Mouse (Mus musculus) C2C12 (cell line): ENCODE data around the gene Kif21b. TPM values are rescaled to one million over a fixed set of nuclear protein-coding genes. Genes with fewer than 3 reads are reported as not detected.

ENCODE experiments used
- H3K27me3 ChIP-seq: one replicate; pipeline ENCODE4 v1.6.1; 2011; ENCODE audit not compliant: control insufficient read depth, insufficient read depth, insufficient read length
- H3K36me3 ChIP-seq: one replicate; pipeline ENCODE4 v1.6.1; 2011; ENCODE audit not compliant: control insufficient read depth, insufficient read depth
- H3K4me3 ChIP-seq: one replicate; pipeline ENCODE4 v1.5.1; 2011; ENCODE audit warnings: mild to moderate bottlenecking, control low read depth; ENCODE audit not compliant: poor library complexity, insufficient read depth, severe bottlenecking
- H3K79me2 ChIP-seq: one replicate; pipeline ENCODE4 v1.6.1; 2011; ENCODE audit not compliant: control insufficient read depth, insufficient read depth
- H3K79me3 ChIP-seq: one replicate; pipeline ENCODE4 v1.6.1; 2011; ENCODE audit warnings: low read depth, control low read depth
- H3ac ChIP-seq: one replicate; pipeline ENCODE3; 2011; ENCODE audit warnings: low read depth; ENCODE audit not compliant: control insufficient read depth, insufficient read length
- CEBPB ChIP-seq: IDR thresholded peaks from one replicate; pipeline ENCODE4 v1.6.1; 2011; ENCODE audit warnings: low read depth, mild to moderate bottlenecking, control low read depth, moderate library complexity
- CTCF ChIP-seq: IDR thresholded peaks from one replicate; pipeline ENCODE4 v1.5.1; 2011; ENCODE audit not compliant: control insufficient read depth, insufficient read depth, insufficient read length
- FOSL1 ChIP-seq: IDR thresholded peaks from one replicate; pipeline ENCODE4 v1.8.0; 2011; ENCODE audit warnings: mild to moderate bottlenecking, low read length; ENCODE audit not compliant: poor library complexity, insufficient read depth, severe bottlenecking
- MAX ChIP-seq: IDR thresholded peaks from one replicate; pipeline ENCODE4 v1.6.1; 2011; ENCODE audit warnings: mild to moderate bottlenecking, control low read depth
- MYOD1 ChIP-seq: IDR thresholded peaks from one replicate; pipeline ENCODE4 v1.6.1; 2011; ENCODE audit warnings: low read depth; ENCODE audit not compliant: control insufficient read depth, insufficient read length
- MYOG ChIP-seq: IDR thresholded peaks from one replicate; pipeline ENCODE4 v1.6.1; 2011; ENCODE audit not compliant: control insufficient read depth, insufficient read length; ENCODE audit errors: extremely low read depth
- USF1 ChIP-seq: IDR thresholded peaks from one replicate; pipeline ENCODE4 v1.6.1; 2011; ENCODE audit warnings: low read depth, mild to moderate bottlenecking, control low read depth, moderate library complexity
- polyA plus RNA-seq: library from polyadenylated mRNA; unstranded; fragments of >200 nt; fragmentation: generic; extraction: Trizol; gene quantifications from one replicate; pipeline ENCODE4 v1.2.1, GENCODE M21; 2012; ENCODE audit warnings: missing spikeins

The Kif21b gene
- polyA plus RNA-seq, 1 experiment, result 0.66 TPM

- no peaks in the 10 kb centered on the region for H3K36me3 ChIP-seq
- no peak for TF ChIP-seq CEBPB
- no peak for TF ChIP-seq MAX
- no peak for TF ChIP-seq USF1
- TF ChIP-seq CTCF, result no peak
- TF ChIP-seq MYOD1, result no peak
- TF ChIP-seq FOSL1, result no peak
- TF ChIP-seq MYOG, result no peak
- H3K79me3 ChIP-seq, result no peaks in the 10 kb centered on the region
- no peaks in the 10 kb centered on the region for H3K79me2 ChIP-seq
- no peaks in the 10 kb centered on the region for H3K27me3 ChIP-seq
- no peak overlapping the region for H3ac ChIP-seq
- no peak overlapping the region for H3K4me3 ChIP-seq
These were observed 30.2 kb downstream of the Kif21b start for GRCm38 (mm10) chr1:136161333-136161921.

DNA sequence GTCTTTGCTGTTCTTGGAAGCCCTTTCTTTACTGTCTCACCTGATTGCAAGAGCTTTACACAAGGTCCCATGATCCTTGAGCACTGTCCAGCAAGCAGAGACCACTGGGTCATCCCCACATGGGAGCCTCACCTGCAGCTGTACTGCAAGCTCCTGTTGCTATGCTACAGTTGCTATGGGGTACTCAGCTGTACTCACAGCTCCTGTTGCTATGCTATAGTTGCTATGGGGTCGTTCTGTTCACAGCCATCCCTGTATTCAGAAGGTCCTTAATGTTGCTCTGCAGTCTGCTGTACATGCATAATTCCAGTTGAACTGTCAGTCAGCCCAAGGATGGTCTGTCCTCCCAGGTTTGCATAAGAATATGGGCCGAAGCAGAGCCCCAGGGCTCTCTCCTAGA, 34.2 kb downstream of the Kif21b start:
- H3K79me2 ChIP-seq, result no peaks in the 10 kb centered on the region
- no peaks in the 10 kb centered on the region for H3K79me3 ChIP-seq
- no peak overlapping the region for H3K4me3 ChIP-seq
- no peak for TF ChIP-seq CTCF
- H3K27me3 ChIP-seq, result no peaks in the 10 kb centered on the region
- no peak overlapping the region for H3ac ChIP-seq
- no peaks in the 10 kb centered on the region for H3K36me3 ChIP-seq

DNA sequence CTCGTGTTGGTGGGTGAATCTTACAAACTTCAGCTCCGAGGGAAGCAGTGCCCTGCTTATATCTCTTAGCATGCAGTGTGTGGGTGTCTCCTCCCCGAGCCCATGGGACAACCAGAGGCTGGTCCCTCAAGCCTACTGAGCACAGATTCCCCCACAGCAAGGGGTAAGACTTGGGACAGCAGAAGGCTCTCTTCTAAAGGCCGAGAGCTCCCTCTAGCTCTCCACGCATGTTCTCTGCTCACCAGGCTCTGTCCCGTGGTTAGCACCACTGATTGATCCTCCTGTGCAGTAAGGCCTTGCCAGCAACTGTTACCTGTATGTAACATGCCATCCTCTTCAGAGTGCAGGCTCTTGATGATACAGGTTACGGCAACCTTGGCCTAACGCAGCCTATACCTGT, 36.5 kb downstream of the Kif21b start:
- TF ChIP-seq CTCF (peak; percentile 28), FOSL1 (no peak)
- no peak overlapping the region for H3K4me3 ChIP-seq
- H3ac ChIP-seq, result no peak overlapping the region
- H3K27me3 ChIP-seq, result no peaks in the 10 kb centered on the region
- no peaks in the 10 kb centered on the region for H3K36me3 ChIP-seq
- no peaks in the 10 kb centered on the region for H3K79me3 ChIP-seq
- no peaks in the 10 kb centered on the region for H3K79me2 ChIP-seq

DNA sequence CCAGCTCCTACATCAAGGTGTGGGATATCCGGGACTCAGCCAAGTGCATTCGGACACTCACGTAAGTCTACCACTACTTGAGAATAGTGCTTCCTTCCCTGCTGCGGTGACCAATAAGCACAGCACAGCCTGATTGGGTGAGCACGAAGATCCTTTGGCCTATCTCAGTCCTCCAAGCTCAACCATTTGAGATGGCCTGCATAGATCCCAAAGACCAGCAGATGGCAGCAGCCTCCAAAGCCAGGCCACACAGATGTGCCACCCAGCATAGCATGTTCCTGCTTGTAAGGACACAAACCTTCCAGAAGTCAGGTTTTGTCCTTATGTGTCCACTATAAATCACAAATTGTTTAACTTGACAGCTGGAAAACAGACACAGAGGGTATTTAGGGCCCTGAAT, 38.9 kb downstream of the Kif21b start:
- Histone ChIP-seq H3K4me3 (no peak overlapping the region), H3K79me2 (no peaks in the 10 kb centered on the region), H3ac (no peak overlapping the region), H3K79me3 (no peaks in the 10 kb centered on the region), H3K36me3 (no peaks in the 10 kb centered on the region), H3K27me3 (no peaks in the 10 kb centered on the region)
- TF ChIP-seq CTCF, result peak; percentile 71
- no peak for TF ChIP-seq MYOD1

GRCm38 (mm10) chr1:136172696-136173095, 41.5 kb downstream of the Kif21b start:
- Histone ChIP-seq H3K36me3 (no peaks in the 10 kb centered on the region), H3ac (no peak overlapping the region)
- no peak for TF ChIP-seq MYOG
- no peak for TF ChIP-seq MAX
- no peak for TF ChIP-seq MYOD1
- no peak for TF ChIP-seq USF1
- no peak for TF ChIP-seq CTCF
- no peak for TF ChIP-seq FOSL1
- no peak for TF ChIP-seq CEBPB

GRCm38 (mm10) chr1:136174101-136174606, 43.0 kb downstream of the Kif21b start:
- Histone ChIP-seq H3K79me3 (no peaks in the 10 kb centered on the region), H3K27me3 (no peaks in the 10 kb centered on the region), H3K36me3 (no peaks in the 10 kb centered on the region), H3K79me2 (no peaks in the 10 kb centered on the region), H3ac (no peak overlapping the region), H3K4me3 (no peak overlapping the region)
- TF ChIP-seq FOSL1 (no peak), CTCF (no peak), MYOD1 (no peak), MYOG (no peak), USF1 (no peak), MAX (no peak), CEBPB (no peak)

More at GRCm38 (mm10) chr1:136172696-136173095, 41.5 kb downstream of the Kif21b start:
- no peaks in the 10 kb centered on the region for H3K27me3 ChIP-seq
- no peak overlapping the region for H3K4me3 ChIP-seq
- no peaks in the 10 kb centered on the region for H3K79me2 ChIP-seq
- no peaks in the 10 kb centered on the region for H3K79me3 ChIP-seq

- H3K79me3 ChIP-seq, result no peaks in the 10 kb centered on the region
- H3K36me3 ChIP-seq, result no peaks in the 10 kb centered on the region
- TF ChIP-seq CTCF (peak; percentile 14), FOSL1 (no peak)
- H3K4me3 ChIP-seq, result no peak overlapping the region
- no peaks in the 10 kb centered on the region for H3K79me2 ChIP-seq
- no peaks in the 10 kb centered on the region for H3K27me3 ChIP-seq
- H3ac ChIP-seq, result no peak overlapping the region
These were observed 44.0 kb downstream of the Kif21b start for GRCm38 (mm10) chr1:136175183-136175582.
